Mouse (Mus musculus) heart, adult 2 months (tissue): Measurements from ENCODE around the gene Golga4.

ENCODE experiments used
- CTCF ChIP-seq: fragments of 200-600 bp; IDR thresholded peaks from 2 replicates; pipeline ENCODE4 v1.8.1; 2022; ENCODE audit warnings: antibody characterized with exemption, mild to moderate bottlenecking, moderate library complexity
- POLR2A ChIP-seq: fragments of 200-500 bp; IDR thresholded peaks from 2 replicates; pipeline ENCODE4 v1.6.1; 2011; ENCODE audit warnings: mild to moderate bottlenecking, low read depth, low read length, control low read depth; ENCODE audit not compliant: insufficient read depth

- TF ChIP-seq CTCF (no peak), POLR2A (no peak)
Observed at GRCm38 (mm10) chr9:118606817-118607371, 100.8 kb downstream of the Golga4 start.
